Mouse (Mus musculus): Measurements from ENCODE around the gene Gm3238.
"Not testable (repeated sequence)": the region's sequence is repeated elsewhere in the genome, so short reads cannot be mapped to it uniquely, and the experiment has no call there.

DNA sequence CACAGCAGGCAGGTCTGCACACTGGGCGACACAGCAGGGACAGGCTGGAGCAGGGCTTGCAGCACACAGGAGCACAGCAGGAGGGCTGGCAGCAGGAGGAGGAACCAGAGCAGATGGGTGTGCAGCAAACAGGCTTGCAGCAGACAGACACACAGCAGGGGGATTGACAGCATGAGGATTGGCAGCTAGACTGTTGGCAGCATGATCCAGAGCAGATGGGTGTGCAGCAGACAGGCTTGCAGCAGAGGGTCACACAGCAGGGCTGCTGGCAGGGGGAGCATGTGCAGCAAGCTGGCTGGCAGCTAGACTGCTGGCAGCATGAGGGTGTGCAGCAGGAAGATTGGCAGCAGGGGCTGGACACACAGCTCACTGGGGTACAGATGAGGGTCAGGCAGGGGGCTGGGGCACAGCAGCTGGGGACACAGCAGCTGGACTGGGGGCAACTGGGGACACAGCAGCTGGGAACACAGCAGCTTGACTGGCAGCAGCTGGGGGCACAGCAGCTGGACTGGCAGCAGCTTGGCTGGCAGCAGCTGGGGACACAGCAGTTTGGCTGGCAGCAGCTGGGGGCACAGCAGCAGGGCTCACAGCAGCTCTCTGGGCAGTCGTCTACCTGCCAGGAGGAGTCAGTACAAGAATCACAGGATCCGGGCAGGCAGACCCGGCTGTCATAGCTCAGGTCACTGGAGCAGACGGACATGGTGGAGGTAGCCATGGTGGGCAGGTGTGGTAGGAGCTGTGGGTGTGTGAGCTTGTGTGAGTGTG is 29.0 kb downstream of the Gm3238 start, which contains the start of gene Gm18596:
- TF ChIP-seq MAX (IDR thresholded peaks at IDR 0.05); CTCF (IDR thresholded peaks at IDR 0.05; ENCODE audit: control insufficient read depth, insufficient read depth, insufficient read length); USF1 (IDR thresholded peaks at IDR 0.05; ENCODE audit: low read depth); FOSL1 (IDR thresholded peaks at IDR 0.05; ENCODE audit: insufficient read depth, low read length, poor library complexity, severe bottlenecking); MYOG (IDR thresholded peaks at IDR 0.05; ENCODE audit: control insufficient read depth, extremely low read depth, insufficient read length); CEBPB (IDR thresholded peaks at IDR 0.05; ENCODE audit: low read depth): not testable (repeated sequence)

All from C2C12 (cell line).